Mouse (Mus musculus) lung, embryonic 14.5 days (tissue): ENCODE data around the gene Arsg. TPM values are rescaled to one million over a fixed set of nuclear protein-coding genes. Genes with fewer than 3 reads are reported as not detected.

Source experiments
- ATAC-seq: fragments of 200-750 bp; cut with Nextera tagmentation; 2 replicates; pipeline ENCODE4 v1.8.0; 2017; ENCODE audit warnings: mild to moderate bottlenecking, moderate TSS enrichment, moderate library complexity; ENCODE audit not compliant: insufficient read depth
- DNase-seq: peaks from one replicate; pipeline ENCODE4 v3.0.0-alpha.2; 2015
- H3K27ac ChIP-seq: fragments of 300-500 bp; sonication (generic); 2 replicates; pipeline ENCODE4 v1.5.1; 2014; ENCODE audit warnings: low read depth, mild to moderate bottlenecking, moderate library complexity
- H3K27me3 ChIP-seq: fragments of 300-500 bp; sonication (generic); 2 replicates; pipeline ENCODE4 v1.6.1; 2014; ENCODE audit warnings: low read length, control low read depth; ENCODE audit not compliant: insufficient read depth
- H3K36me3 ChIP-seq: fragments of 300-500 bp; sonication (generic); 2 replicates; pipeline ENCODE4 v1.6.1; 2014; ENCODE audit warnings: control low read depth; ENCODE audit not compliant: insufficient read depth
- H3K4me1 ChIP-seq: fragments of 300-500 bp; sonication (generic); 2 replicates; pipeline ENCODE4 v1.6.1; 2014; ENCODE audit warnings: antibody characterized with exemption, control low read depth; ENCODE audit not compliant: insufficient read depth
- H3K4me2 ChIP-seq: fragments of 300-500 bp; sonication (generic); 2 replicates; pipeline ENCODE4 v1.6.1; 2014; ENCODE audit warnings: mild to moderate bottlenecking
- H3K4me3 ChIP-seq: fragments of 300-500 bp; sonication (generic); 2 replicates; pipeline ENCODE4 v1.5.1; 2014; ENCODE audit warnings: low read depth, low read length
- H3K9ac ChIP-seq: fragments of 300-500 bp; sonication (generic); 2 replicates; pipeline ENCODE4 v1.6.1; 2014
- H3K9me3 ChIP-seq: fragments of 300-500 bp; sonication (generic); 2 replicates; pipeline ENCODE4 v1.6.1; 2016; ENCODE audit warnings: low read depth, low read length, control low read depth
- CTCF ChIP-seq: IDR thresholded peaks from 2 replicates; pipeline ENCODE4 v1.5.1; 2016; ENCODE audit warnings: antibody characterized with exemption, low read depth
- WGBS: fragments of 180-500 bp; shearing (Covaris S2); extraction: QIAGEN DNeasy Blood & Tissue Kit; methylation state at CpG from one replicate; pipeline ENCODE4 v1.1.7; 2014; 5-methylcytosine and 5-hydroxymethylcytosine counted together
- microRNA-seq: library from miRNA; unstranded; fragments of <30 nt; microRNA quantifications from one replicate; pipeline ENCODE4, GENCODE M21; 2016; ENCODE audit warnings: borderline number of aligned reads
- polyA plus RNA-seq: library from polyadenylated mRNA; unstranded; fragments of >200 nt; fragmentation: Nextera tagmentation; extraction: Ambion mirVana; gene quantifications from 2 replicates; pipeline ENCODE4 v1.2.1, GENCODE M21; 2014

Gene Arsg
- polyA plus RNA-seq, 1 experiment from 2014 or later = 5.3 TPM

- peaks cover 4% of the 10 kb centered on the region; the same call in 1 of the 2 replicates for H3K4me1 ChIP-seq
- H3K27me3 ChIP-seq = no peaks in the 10 kb centered on the region
- ATAC-seq (no peak), DNase-seq (no peak)
- 79% methylated on average over 6 of the region's 6 CpGs for WGBS
- no peaks in the 10 kb centered on the region for H3K9me3 ChIP-seq
- H3K36me3 ChIP-seq = no peaks in the 10 kb centered on the region
- H3K4me2 ChIP-seq = no peak overlapping the region
- TF ChIP-seq CTCF = no peak
- H3K9ac ChIP-seq = no peak overlapping the region
- no peak overlapping the region for H3K4me3 ChIP-seq
- H3K27ac ChIP-seq = no peak overlapping the region
These were observed 147.2 kb downstream of the Arsg start for GRCm38 (mm10) chr11:109620356-109620755.

GRCm38 (mm10) chr11:109621183-109621582, 148.0 kb downstream of the Arsg start:
- H3K4me3 ChIP-seq = no peak overlapping the region
- H3K36me3 ChIP-seq = no peaks in the 10 kb centered on the region
- H3K27ac ChIP-seq = no peak overlapping the region
- DNase-seq (peak; percentile 92), ATAC-seq (0 out of 2 replicates have a peak, but pooled peaks have one; percentile 7)
- peaks cover 4% of the 10 kb centered on the region; the same call in 1 of the 2 replicates for H3K4me1 ChIP-seq
- H3K4me2 ChIP-seq = no peak overlapping the region
- H3K9me3 ChIP-seq = no peaks in the 10 kb centered on the region
- H3K9ac ChIP-seq = no peak overlapping the region
- 20% methylated on average over 2 of the region's 2 CpGs for WGBS
- TF ChIP-seq CTCF = peak; percentile 79
- no peaks in the 10 kb centered on the region for H3K27me3 ChIP-seq

- Histone ChIP-seq H3K27me3 (no peaks in the 10 kb centered on the region), H3K9me3 (no peaks in the 10 kb centered on the region), H3K4me3 (0 out of 2 replicates have a peak overlapping the region, but pooled peaks have one; percentile 10), H3K4me1 (peaks cover 4% of the 10 kb centered on the region; the same call in 1 of the 2 replicates), H3K4me2 (peak overlapping the region; percentile 57), H3K27ac (peak overlapping the region; percentile 25; the same call in 1 of the 2 replicates), H3K36me3 (no peaks in the 10 kb centered on the region), H3K9ac (peak overlapping the region; percentile 35)
- no peak for TF ChIP-seq CTCF
- peak; percentile 61 for ATAC-seq
- 4% methylated on average over 15 of the region's 15 CpGs for WGBS
- DNase-seq = peak; percentile 66
These were observed 149.4 kb downstream of the Arsg start for GRCm38 (mm10) chr11:109622518-109623037.

Small RNA genes within 50 kb of the gene (microRNA-seq; reads per million reads assigned to microRNA genes)
- gene Gm25540 = not detected

Other genes with a start within 250 kb of the Arsg start
- 1.4 and 1.5 TPM in 2 replicates for gene Rgs9, start 175.2 kb upstream of the Arsg start, polyA plus RNA-seq
- 30.7 and 33.8 TPM in 2 replicates for gene Gna13, start 110.5 kb upstream of the Arsg start, polyA plus RNA-seq
- gene 9930022D16Rik, start 59.5 kb upstream of the Arsg start, polyA plus RNA-seq = not detected in 2 replicates
- 41.5 and 45.6 TPM in 2 replicates for gene Amz2, start 47.4 kb upstream of the Arsg start, polyA plus RNA-seq
- 5.4 and 5.9 TPM in 2 replicates for gene Slc16a6, start 224 bp downstream of the Arsg start, polyA plus RNA-seq
- gene Wipi1, start 138.6 kb downstream of the Arsg start, polyA plus RNA-seq = 24.1 and 24.9 TPM in 2 replicates
- gene Prkar1a, start 176.0 kb downstream of the Arsg start, polyA plus RNA-seq = 408 and 411 TPM in 2 replicates
- gene Fam20a, start 248.9 kb downstream of the Arsg start, polyA plus RNA-seq = 3.0 and 3.5 TPM in 2 replicates